24 mouse cellular contexts compared by ENCODE assay signal in genomic region chr19:52788802-52789201, GRCm38 (mm10).
A peak's percentile ranks its signal among the peaks of the same experiment; 100 is the strongest.
DNase-seq lines count a peak whose midpoint lies in the region; ATAC-seq and TF ChIP-seq lines count a peak whose summit lies in the region.
"Had no signal": no experiment of that assay in that cellular context is flagged by ENCODE, and none has a peak within 500 bp of the region (broad histone marks: within the 10 kb centered on the region; RNA-seq: fewer than 3 reads in every experiment).

No protein-coding gene starts in this region.

- TF ChIP-seq RAD21 in CH12.LX (IDR thresholded peaks at IDR 0.05; ENCODE audit: low read depth, low read length) (no peak), MEL (IDR thresholded peaks at IDR 0.05; ENCODE audit: low read depth, low read length) (no peak)

- H3K36me3 ChIP-seq in embryonic facial prominence, embryonic 14.5 days (ENCODE audit: control insufficient read depth, insufficient read depth, low read length) = no peaks in the 10 kb centered on the region
- H3K36me3 ChIP-seq in embryonic facial prominence, embryonic 10.5 days (replicated peaks) = no peaks in the 10 kb centered on the region
- H3K36me3 ChIP-seq in CH12.LX (replicated peaks in 1 of 2; ENCODE audit: control insufficient read depth in 1 of 2, insufficient read depth in 1 of 2, low read length in 1 of 2) = no peaks in the 10 kb centered on the region
- H3K36me3 ChIP-seq in MEL (ENCODE audit: control insufficient read depth in 1 of 2, insufficient read depth in 2 of 2, low read length in 2 of 2) = no peaks in the 10 kb centered on the region
- H3K36me3 ChIP-seq in forebrain, embryonic 10.5 days (replicated peaks) = no peaks in the 10 kb centered on the region
- H3K36me3 ChIP-seq: embryonic facial prominence, embryonic 12.5 days; embryonic facial prominence, embryonic 15.5 days; forebrain, embryonic 15.5 days; G1E had no signal

- no peaks in the 10 kb centered on the region for H3K27me3 ChIP-seq in embryonic facial prominence, embryonic 14.5 days (replicated peaks; ENCODE audit: control insufficient read depth, insufficient read depth, low read length)
- no peaks in the 10 kb centered on the region for H3K27me3 ChIP-seq in embryonic facial prominence, embryonic 10.5 days (replicated peaks; ENCODE audit: low read depth, poor library complexity, severe bottlenecking)
- H3K27me3 ChIP-seq in CH12.LX (replicated peaks) = no peaks in the 10 kb centered on the region
- H3K27me3 ChIP-seq in MEL (ENCODE audit: control insufficient read depth in 1 of 2, insufficient read depth in 2 of 2, low read length in 2 of 2) = no peaks in the 10 kb centered on the region
- no peaks in the 10 kb centered on the region for H3K27me3 ChIP-seq in forebrain, embryonic 10.5 days (ENCODE audit: poor library complexity, severe bottlenecking)
- H3K27me3 ChIP-seq: embryonic facial prominence, embryonic 12.5 days; embryonic facial prominence, embryonic 15.5 days; forebrain, embryonic 13.5 days; forebrain, embryonic 15.5 days had no signal

- H3K4me2 ChIP-seq in embryonic facial prominence, embryonic 14.5 days (ENCODE audit: low read depth, low read length) = no peak overlapping the region
- H3K4me2 ChIP-seq in CH12.LX (ENCODE audit: insufficient read depth, low read depth, poor library complexity, severe bottlenecking) = no peak overlapping the region
- H3K4me2 ChIP-seq: embryonic facial prominence, embryonic 12.5 days; embryonic facial prominence, embryonic 15.5 days; forebrain, embryonic 13.5 days; forebrain, embryonic 15.5 days had no signal

- no peak overlapping the region for H3K9ac ChIP-seq in embryonic facial prominence, embryonic 14.5 days (ENCODE audit: low read depth, low read length)
- H3K9ac ChIP-seq in CH12.LX (ENCODE audit: insufficient read depth, low read depth) (no peak overlapping the region), MEL (ENCODE audit: control insufficient read depth, low read depth, low read length, poor library complexity, severe bottlenecking) (no peak overlapping the region)
- H3K9ac ChIP-seq: embryonic facial prominence, embryonic 12.5 days; embryonic facial prominence, embryonic 15.5 days; forebrain, embryonic 13.5 days; forebrain, embryonic 15.5 days; forebrain, postnatal 0 days had no signal

- H3K4me1 ChIP-seq in embryonic facial prominence, embryonic 14.5 days (ENCODE audit: control insufficient read depth, insufficient read depth, low read length) = no peaks in the 10 kb centered on the region
- H3K4me1 ChIP-seq in embryonic facial prominence, embryonic 10.5 days = no peaks in the 10 kb centered on the region
- no peaks in the 10 kb centered on the region for H3K4me1 ChIP-seq in CH12.LX (ENCODE audit: control insufficient read depth in 1 of 2, insufficient read depth in 2 of 2)
- no peaks in the 10 kb centered on the region for H3K4me1 ChIP-seq in MEL (ENCODE audit: control insufficient read depth in 1 of 2, insufficient read depth in 2 of 2, low read length in 2 of 2)
- no peaks in the 10 kb centered on the region for H3K4me1 ChIP-seq in forebrain, embryonic 10.5 days
- H3K4me1 ChIP-seq: embryonic facial prominence, embryonic 12.5 days; embryonic facial prominence, embryonic 15.5 days; forebrain, embryonic 13.5 days; forebrain, embryonic 15.5 days had no signal

- H3K79me2 ChIP-seq in CH12.LX (replicated peaks; ENCODE audit: control insufficient read depth, extremely low read depth, insufficient read depth, poor library complexity, severe bottlenecking) = no peaks in the 10 kb centered on the region
- no peaks in the 10 kb centered on the region for H3K79me2 ChIP-seq in MEL (ENCODE audit: control insufficient read depth, insufficient read depth, low read length, poor library complexity)

- H3K4me3 ChIP-seq in embryonic facial prominence, embryonic 14.5 days (ENCODE audit: low read depth, low read length) = no peak overlapping the region
- H3K4me3 ChIP-seq in embryonic facial prominence, embryonic 10.5 days = no peak overlapping the region
- no peak overlapping the region for H3K4me3 ChIP-seq in CH12.LX (replicated peaks in 1 of 3; ENCODE audit: low read depth in 2 of 3, low read length in 2 of 3, poor library complexity in 1 of 3)
- no peak overlapping the region for H3K4me3 ChIP-seq in MEL (ENCODE audit: control insufficient read depth in 1 of 2, insufficient read depth in 1 of 2, low read depth in 2 of 2, low read length in 2 of 2)
- H3K4me3 ChIP-seq in forebrain, embryonic 10.5 days = no peak overlapping the region
- H3K4me3 ChIP-seq: embryonic facial prominence, embryonic 12.5 days; embryonic facial prominence, embryonic 15.5 days; erythroblast, embryonic 14.5 days; forebrain, embryonic 13.5 days; forebrain, embryonic 15.5 days had no signal

- dilution Hi-C loops in CH12.LX (cut with MboI; ENCODE audit: extremely low pct_ligation_motif_present, extremely low pct_unique_long_range_greater_than_20kb, low sequenced_read_pairs) = no loop called here

- H3K27ac ChIP-seq in embryonic facial prominence, embryonic 14.5 days (replicated peaks; ENCODE audit: low read depth, low read length) = no peak overlapping the region
- H3K27ac ChIP-seq in embryonic facial prominence, embryonic 10.5 days (replicated peaks) = no peak overlapping the region
- H3K27ac ChIP-seq in CH12.LX (ENCODE audit: insufficient read depth, low read depth) (no peak overlapping the region), MEL (ENCODE audit: control insufficient read depth, low read depth, low read length) (no peak overlapping the region)
- H3K27ac ChIP-seq in forebrain, embryonic 10.5 days = no peak overlapping the region
- H3K27ac ChIP-seq: embryonic facial prominence, embryonic 12.5 days; embryonic facial prominence, embryonic 15.5 days; forebrain, embryonic 13.5 days; forebrain, embryonic 15.5 days had no signal

- 65% methylated on average over 3 of the region's 3 CpGs for WGBS in embryonic facial prominence, embryonic 14.5 days
- WGBS in embryonic facial prominence, embryonic 10.5 days = 91% methylated on average over 3 of the region's 3 CpGs
- 94% methylated on average over 3 of the region's 3 CpGs for whole genome bisulfite sequencing in forebrain, embryonic 10.5 days

- DNase-seq in embryonic facial prominence, embryonic 14.5 days (ENCODE audit: low spot score) = peak; percentile 13
- no peak for DNase-seq in embryonic facial prominence, embryonic 10.5 days (ENCODE audit: low spot score)
- no peak for DNase-seq in CH12.LX (ENCODE audit: extremely low read depth)
- DNase-seq in MEL (ENCODE audit: low read depth, low spot score) = no peak
- no peak for DNase-seq in forebrain, embryonic 10.5 days (ENCODE audit: extremely low spot score, low spot score)
- DNase-seq: adrenal gland, adult 2 months; adrenal gland, postnatal 10 days; adrenal gland, postnatal 25 days; B cell, adult 2 months; cerebellum, adult 11 months; cerebellum, adult 18-20 months; cerebellum, adult 8-10 months; cerebellum, adult 9-11 months; cerebellum, postnatal 14 days; cerebellum, postnatal 36 days; embryo, embryonic 11 days; forebrain, postnatal 0 days had no signal

- no peak for ATAC-seq in embryonic facial prominence, embryonic 14.5 days (ENCODE audit: low read depth)
- ATAC-seq: CD4-positive, CD25-positive, alpha-beta regulatory T cell, adult 4 months; forebrain, embryonic 13.5 days; forebrain, embryonic 15.5 days; forebrain, postnatal 0 days had no signal

- no peak for TF ChIP-seq EP300 in CH12.LX (IDR thresholded peaks at IDR 0.05; ENCODE audit: low read length)
- no peak for TF ChIP-seq EP300 in MEL (IDR thresholded peaks at IDR 0.05; ENCODE audit: low read depth in 1 of 2, low read length in 2 of 2)

- no peaks in the 10 kb centered on the region for H3K9me3 ChIP-seq in embryonic facial prominence, embryonic 14.5 days (ENCODE audit: control insufficient read depth, low read length)
- no peaks in the 10 kb centered on the region for H3K9me3 ChIP-seq in embryonic facial prominence, embryonic 10.5 days
- H3K9me3 ChIP-seq in CH12.LX (replicated peaks; ENCODE audit: low read length) (no peaks in the 10 kb centered on the region), MEL (replicated peaks; ENCODE audit: insufficient read depth, low read length) (no peaks in the 10 kb centered on the region)
- H3K9me3 ChIP-seq in forebrain, embryonic 10.5 days = no peaks in the 10 kb centered on the region
- H3K9me3 ChIP-seq: embryonic facial prominence, embryonic 12.5 days; embryonic facial prominence, embryonic 15.5 days; forebrain, embryonic 13.5 days; forebrain, embryonic 15.5 days; G1E had no signal

- in situ Hi-C loops in CH12.LX (cut with MboI; ENCODE audit: low pct_ligation_motif_present, low pct_unique_long_range_greater_than_20kb, low sequenced_read_pairs) = no loop called here

- TF ChIP-seq CTCF in CH12.LX (conservative IDR thresholded peaks at IDR 0.05 in 1 of 2, IDR thresholded peaks at IDR 0.05 in 1 of 2; ENCODE audit: low read depth in 2 of 2, low read length in 2 of 2) = no peak
- no peak for TF ChIP-seq CTCF in MEL (IDR thresholded peaks at IDR 0.05 in 2 of 3, conservative IDR thresholded peaks at IDR 0.05 in 1 of 3; ENCODE audit: control insufficient read depth in 1 of 3, insufficient read depth in 1 of 3, low read depth in 2 of 3, low read length in 3 of 3, poor library complexity in 1 of 3, severe bottlenecking in 1 of 3)

- TF ChIP-seq POLR2A in CH12.LX (IDR thresholded peaks at IDR 0.05; ENCODE audit: low read depth, low read length) (no peak), MEL (IDR thresholded peaks at IDR 0.05; ENCODE audit: control insufficient read depth in 1 of 2, insufficient read depth in 1 of 2, low read depth in 1 of 2, low read length in 2 of 2, poor library complexity in 1 of 2) (no peak)

TF ChIP-seq in CH12.LX, 34 proteins besides CTCF, POLR2A, EP300 and RAD21:
- TF ChIP-seq MAFK (IDR thresholded peaks at IDR 0.05; ENCODE audit: insufficient replicate concordance, low read length) (peak; percentile 90), CHD2 (IDR thresholded peaks at IDR 0.05; ENCODE audit: low read length) (no peak), MXI1 (IDR thresholded peaks at IDR 0.05; ENCODE audit: low read depth, low read length) (no peak), ZKSCAN1 (IDR thresholded peaks at IDR 0.05; ENCODE audit: borderline replicate concordance, low read depth, low read length) (no peak), POLR2AphosphoS2 (IDR thresholded peaks at IDR 0.05; ENCODE audit: low read depth, low read length) (no peak)

TF ChIP-seq in MEL, 35 proteins besides CTCF, POLR2A, EP300 and RAD21:
- TF ChIP-seq SMC3 (IDR thresholded peaks at IDR 0.05; ENCODE audit: low read depth, low read length) (no peak), ZC3H11A (IDR thresholded peaks at IDR 0.05; ENCODE audit: low read depth, low read length) (no peak), BHLHE40 (IDR thresholded peaks at IDR 0.05; ENCODE audit: borderline replicate concordance, low read depth, low read length) (no peak), MAFK (IDR thresholded peaks at IDR 0.05; ENCODE audit: borderline replicate concordance, low read depth, low read length) (peak; percentile 89)
